Mouse (Mus musculus): Measurements from ENCODE around the gene Scrn2.

GRCm38 (mm10) chr11:97041022-97041899, 11.5 kb downstream of the Scrn2 start, which contains the start of the genes Lrrc46 and Mrpl10:
- TF ChIP-seq CTCF (IDR thresholded peaks at IDR 0.05 in 2 of 3, conservative IDR thresholded peaks at IDR 0.05 in 1 of 3; ENCODE audit: control insufficient read depth in 1 of 3, insufficient read depth in 1 of 3, low read depth in 2 of 3, low read length in 3 of 3, poor library complexity in 1 of 3, severe bottlenecking in 1 of 3): no peak
- peak; percentile 98 for TF ChIP-seq POLR2A (IDR thresholded peaks at IDR 0.05; ENCODE audit: control insufficient read depth in 1 of 2, insufficient read depth in 1 of 2, low read depth in 1 of 2, low read length in 2 of 2, poor library complexity in 1 of 2)
- TF ChIP-seq BHLHE40 (IDR thresholded peaks at IDR 0.05; ENCODE audit: borderline replicate concordance, low read depth, low read length): no peak
- TF ChIP-seq ZC3H11A (IDR thresholded peaks at IDR 0.05; ENCODE audit: low read depth, low read length): no peak
- no peak for TF ChIP-seq UBTF (IDR thresholded peaks at IDR 0.05; ENCODE audit: borderline replicate concordance, insufficient read depth, low read depth, low read length)
- no peak for TF ChIP-seq TAL1 (IDR thresholded peaks at IDR 0.05; ENCODE audit: low read length)
- TF ChIP-seq MYB (IDR thresholded peaks at IDR 0.05; ENCODE audit: low read depth, low read length): no peak
- TF ChIP-seq HCFC1 (IDR thresholded peaks at IDR 0.05; ENCODE audit: low read depth, low read length): peak; percentile 96

All from MEL (cell line).